Mouse (Mus musculus): ENCODE data around the gene Samd11. TPM values are rescaled to one million over a fixed set of nuclear protein-coding genes. Genes with fewer than 3 reads are reported as not detected.

The Samd11 gene
- polyA plus RNA-seq, 1 experiment from 2014 or later: 0.78 TPM

- 4% methylated on average over 17 of the region's 17 CpGs for WGBS
- peaks cover 67% of the 10 kb centered on the region for H3K36me3 ChIP-seq (replicated peaks)
- DNase-seq (ENCODE audit: extremely low spot score, low spot score): peak; percentile 56
- peaks cover 28% of the 10 kb centered on the region for H3K4me1 ChIP-seq
- H3K27me3 ChIP-seq (ENCODE audit: poor library complexity, severe bottlenecking): no peaks in the 10 kb centered on the region
- H3K4me3 ChIP-seq: peak overlapping the region; percentile 74
- peak overlapping the region; percentile 92 for H3K27ac ChIP-seq
- H3K9me3 ChIP-seq: no peaks in the 10 kb centered on the region
Observed at GRCm38 (mm10) chr4:156234021-156234501, 21.4 kb downstream of the Samd11 start.

GRCm38 (mm10) chr4:156228393-156229024, 26.9 kb downstream of the Samd11 start:
- Histone ChIP-seq H3K27me3 (ENCODE audit: poor library complexity, severe bottlenecking) (no peaks in the 10 kb centered on the region), H3K36me3 (replicated peaks) (peaks cover 46% of the 10 kb centered on the region), H3K27ac (no peak overlapping the region), H3K4me3 (0 out of 2 replicates have a peak overlapping the region, but pooled peaks have one; percentile 12), H3K4me1 (peaks cover 18% of the 10 kb centered on the region), H3K9me3 (no peaks in the 10 kb centered on the region)
- WGBS: 22% methylated on average over 12 of the region's 12 CpGs
- DNase-seq (ENCODE audit: extremely low spot score, low spot score): no peak

GRCm38 (mm10) chr4:156227752-156228392, 27.6 kb downstream of the Samd11 start:
- no peaks in the 10 kb centered on the region for H3K9me3 ChIP-seq
- H3K4me3 ChIP-seq: 0 out of 2 replicates have a peak overlapping the region, but pooled peaks have one; percentile 12
- peaks cover 40% of the 10 kb centered on the region for H3K36me3 ChIP-seq (replicated peaks)
- H3K27me3 ChIP-seq (ENCODE audit: poor library complexity, severe bottlenecking): no peaks in the 10 kb centered on the region
- H3K4me1 ChIP-seq: peaks cover 12% of the 10 kb centered on the region
- WGBS: 38% methylated on average over 18 of the region's 18 CpGs
- DNase-seq (ENCODE audit: extremely low spot score, low spot score): no peak
- H3K27ac ChIP-seq: no peak overlapping the region

GRCm38 (mm10) chr4:156224276-156224675, 31.2 kb downstream of the Samd11 start:
- H3K27me3 ChIP-seq (ENCODE audit: poor library complexity, severe bottlenecking): no peaks in the 10 kb centered on the region
- H3K4me3 ChIP-seq: no peak overlapping the region
- WGBS: 83% methylated on average over 2 of the region's 2 CpGs
- H3K36me3 ChIP-seq (replicated peaks): peaks cover 10% of the 10 kb centered on the region
- no peaks in the 10 kb centered on the region for H3K9me3 ChIP-seq
- H3K4me1 ChIP-seq: peaks cover 12% of the 10 kb centered on the region
- no peak overlapping the region for H3K27ac ChIP-seq
- no peak for DNase-seq (ENCODE audit: extremely low spot score, low spot score)

- no peak for DNase-seq (ENCODE audit: extremely low spot score, low spot score)
- no peaks in the 10 kb centered on the region for H3K4me1 ChIP-seq
- H3K27ac ChIP-seq: no peak overlapping the region
- no peaks in the 10 kb centered on the region for H3K9me3 ChIP-seq
- no peak overlapping the region for H3K4me3 ChIP-seq
- 0 out of 2 replicates have a peak, but pooled peaks cover 6% of the 10 kb centered on the region for H3K36me3 ChIP-seq (replicated peaks)
- H3K27me3 ChIP-seq (ENCODE audit: poor library complexity, severe bottlenecking): no peaks in the 10 kb centered on the region
- 92% methylated on average over 11 of the region's 11 CpGs for WGBS
Observed at GRCm38 (mm10) chr4:156219936-156220335, 35.5 kb downstream of the Samd11 start.

GRCm38 (mm10) chr4:156217838-156218237, 37.6 kb downstream of the Samd11 start:
- Histone ChIP-seq H3K36me3 (replicated peaks) (0 out of 2 replicates have a peak, but pooled peaks cover 9% of the 10 kb centered on the region), H3K27me3 (ENCODE audit: poor library complexity, severe bottlenecking) (no peaks in the 10 kb centered on the region), H3K27ac (no peak overlapping the region), H3K4me3 (no peak overlapping the region), H3K4me1 (no peaks in the 10 kb centered on the region), H3K9me3 (no peaks in the 10 kb centered on the region)
- WGBS: 90% methylated on average over 16 of the region's 16 CpGs
- DNase-seq (ENCODE audit: extremely low spot score, low spot score): no peak

GRCm38 (mm10) chr4:156217022-156217669, 38.3 kb downstream of the Samd11 start:
- Histone ChIP-seq H3K36me3 (replicated peaks) (0 out of 2 replicates have a peak, but pooled peaks cover 6% of the 10 kb centered on the region), H3K9me3 (no peaks in the 10 kb centered on the region), H3K27ac (0 out of 2 replicates have a peak overlapping the region, but pooled peaks have one; percentile 25), H3K4me3 (no peak overlapping the region), H3K27me3 (ENCODE audit: poor library complexity, severe bottlenecking) (no peaks in the 10 kb centered on the region), H3K4me1 (no peaks in the 10 kb centered on the region)
- 89% methylated on average over 16 of the region's 16 CpGs for WGBS
- no peak for DNase-seq (ENCODE audit: extremely low spot score, low spot score)

- Histone ChIP-seq H3K27ac (no peak overlapping the region), H3K36me3 (replicated peaks) (0 out of 2 replicates have a peak, but pooled peaks cover 3% of the 10 kb centered on the region), H3K27me3 (ENCODE audit: poor library complexity, severe bottlenecking) (no peaks in the 10 kb centered on the region), H3K9me3 (no peaks in the 10 kb centered on the region), H3K4me1 (no peaks in the 10 kb centered on the region), H3K4me3 (no peak overlapping the region)
- no peak for DNase-seq (ENCODE audit: extremely low spot score, low spot score)
- 92% methylated on average over 2 of the region's 2 CpGs for WGBS
Observed at GRCm38 (mm10) chr4:156216196-156216595, 39.3 kb downstream of the Samd11 start.

- Histone ChIP-seq H3K4me1 (no peaks in the 10 kb centered on the region), H3K9me3 (no peaks in the 10 kb centered on the region), H3K4me3 (no peak within 1 kb of the TSS), H3K27ac (no peak within 1 kb of the TSS), H3K36me3 (replicated peaks) (0 out of 2 replicates have a peak, but pooled peaks cover 3% of the 10 kb centered on the region), H3K27me3 (ENCODE audit: poor library complexity, severe bottlenecking) (no peaks in the 10 kb centered on the region)
- 86% methylated on average over 4 of the region's 4 CpGs for WGBS
- no peak for DNase-seq (ENCODE audit: extremely low spot score, low spot score)
Observed at GRCm38 (mm10) chr4:156215649-156216048, 39.8 kb downstream of the Samd11 start, which contains the start of gene Perm1. Gene Perm1 (plus strand): TSS chr4:156215868.

GRCm38 (mm10) chr4:156213134-156213533, 42.3 kb downstream of the Samd11 start:
- H3K9me3 ChIP-seq: no peaks in the 10 kb centered on the region
- 94% methylated on average over 13 of the region's 13 CpGs for WGBS
- no peak overlapping the region for H3K4me3 ChIP-seq
- no peak overlapping the region for H3K27ac ChIP-seq
- H3K27me3 ChIP-seq (ENCODE audit: poor library complexity, severe bottlenecking): no peaks in the 10 kb centered on the region
- no peaks in the 10 kb centered on the region for H3K4me1 ChIP-seq
- peaks cover 14% of the 10 kb centered on the region for H3K36me3 ChIP-seq (replicated peaks)
- no peak for DNase-seq (ENCODE audit: extremely low spot score, low spot score)

- 83% methylated on average over 13 of the region's 13 CpGs for WGBS
- peaks cover 30% of the 10 kb centered on the region for H3K36me3 ChIP-seq (replicated peaks)
- H3K27me3 ChIP-seq (ENCODE audit: poor library complexity, severe bottlenecking): peaks cover 3% of the 10 kb centered on the region
- peaks cover 8% of the 10 kb centered on the region for H3K4me1 ChIP-seq
- no peak overlapping the region for H3K27ac ChIP-seq
- H3K9me3 ChIP-seq: no peaks in the 10 kb centered on the region
- no peak overlapping the region for H3K4me3 ChIP-seq
- DNase-seq (ENCODE audit: extremely low spot score, low spot score): no peak
Observed at GRCm38 (mm10) chr4:156209963-156210635, 45.4 kb downstream of the Samd11 start.

GRCm38 (mm10) chr4:156208872-156209271, 46.6 kb downstream of the Samd11 start:
- 95% methylated on average over 4 of the region's 4 CpGs for WGBS
- peaks cover 16% of the 10 kb centered on the region for H3K27me3 ChIP-seq (ENCODE audit: poor library complexity, severe bottlenecking)
- no peak overlapping the region for H3K27ac ChIP-seq
- no peaks in the 10 kb centered on the region for H3K9me3 ChIP-seq
- H3K36me3 ChIP-seq (replicated peaks): peaks cover 29% of the 10 kb centered on the region
- no peak for DNase-seq (ENCODE audit: extremely low spot score, low spot score)
- H3K4me1 ChIP-seq: peaks cover 20% of the 10 kb centered on the region
- no peak overlapping the region for H3K4me3 ChIP-seq

All from forebrain, embryonic 10.5 days (tissue).